Mouse (Mus musculus): ENCODE data around the gene Ago1. TPM values are rescaled to one million over a fixed set of nuclear protein-coding genes. Genes with fewer than 3 reads are reported as not detected.

The Ago1 gene
- total and polyA plus RNA-seq, 3 experiments = 6.9 to 29.0 (median 10.9) TPM

- no peak for DNase-seq (ENCODE audit: extremely low read depth)
- Histone ChIP-seq H3K9ac (ENCODE audit: insufficient read depth, low read depth) (no peak overlapping the region), H3K4me3 (replicated peaks in 1 of 3; ENCODE audit: low read depth in 2 of 3, low read length in 2 of 3, poor library complexity in 1 of 3) (no peak overlapping the region), H3K27ac (ENCODE audit: insufficient read depth, low read depth) (no peak overlapping the region), H3K4me2 (ENCODE audit: insufficient read depth, low read depth, poor library complexity, severe bottlenecking) (no peak overlapping the region), H3K36me3 (replicated peaks in 1 of 2; ENCODE audit: control insufficient read depth in 1 of 2, insufficient read depth in 1 of 2, low read length in 1 of 2) (peaks cover 34 to 78% of the 10 kb centered on the region in 2 experiments), H3K9me3 (replicated peaks; ENCODE audit: low read length) (no peaks in the 10 kb centered on the region), H3K79me2 (replicated peaks; ENCODE audit: control insufficient read depth, extremely low read depth, insufficient read depth, poor library complexity, severe bottlenecking) (no peaks in the 10 kb centered on the region), H3K27me3 (replicated peaks) (no peaks in the 10 kb centered on the region), H3K4me1 (ENCODE audit: control insufficient read depth in 1 of 2, insufficient read depth in 2 of 2) (no peaks in the 10 kb centered on the region)
- in situ Hi-C loops (cut with MboI; ENCODE audit: low pct_ligation_motif_present, low pct_unique_long_range_greater_than_20kb, low sequenced_read_pairs) (no loop called here), dilution Hi-C loops (cut with MboI; ENCODE audit: extremely low pct_ligation_motif_present, extremely low pct_unique_long_range_greater_than_20kb, low sequenced_read_pairs) (no loop called here)
- TF ChIP-seq ZNF384 (IDR thresholded peaks at IDR 0.05; ENCODE audit: low read depth, low read length) (no peak), MAZ (IDR thresholded peaks at IDR 0.05; ENCODE audit: low read depth, low read length) (no peak), UBTF (IDR thresholded peaks at IDR 0.05; ENCODE audit: low read depth, low read length) (no peak), BHLHE40 (IDR thresholded peaks at IDR 0.05; ENCODE audit: low read depth, low read length) (no peak), POLR2A (IDR thresholded peaks at IDR 0.05; ENCODE audit: low read depth, low read length) (no peak), MAFK (IDR thresholded peaks at IDR 0.05; ENCODE audit: insufficient replicate concordance, low read length) (no peak), RAD21 (IDR thresholded peaks at IDR 0.05; ENCODE audit: low read depth, low read length) (no peak)
Observed at GRCm38 (mm10) chr4:126447126-126447525, 21.3 kb downstream of the Ago1 start.

DNA sequence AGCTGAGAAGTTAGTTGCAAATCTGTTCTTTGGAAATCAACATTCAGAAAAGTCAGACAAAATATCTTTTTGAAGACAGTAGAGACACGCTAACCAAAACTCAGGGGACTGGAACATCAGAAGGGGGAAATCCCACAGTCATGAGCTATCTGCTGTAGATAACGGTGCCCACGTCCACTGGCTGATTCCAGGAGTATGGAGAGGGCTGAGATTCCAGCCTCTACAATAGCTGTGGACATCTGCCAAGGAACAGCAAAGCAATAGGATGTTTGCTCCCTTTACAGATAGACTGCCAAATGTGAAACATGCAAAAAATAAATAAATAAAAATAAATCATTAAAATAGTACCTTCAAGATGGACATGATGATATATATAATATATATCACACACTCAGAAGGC lies 23.9 kb downstream of the Ago1 start:
- no peak overlapping the region for H3K9ac ChIP-seq (ENCODE audit: insufficient read depth, low read depth)
- H3K36me3 ChIP-seq (replicated peaks in 1 of 2; ENCODE audit: control insufficient read depth in 1 of 2, insufficient read depth in 1 of 2, low read length in 1 of 2) = peaks cover 47 to 83% of the 10 kb centered on the region in 2 experiments
- H3K27ac ChIP-seq (ENCODE audit: insufficient read depth, low read depth) = no peak overlapping the region
- no peaks in the 10 kb centered on the region for H3K79me2 ChIP-seq (replicated peaks; ENCODE audit: control insufficient read depth, extremely low read depth, insufficient read depth, poor library complexity, severe bottlenecking)
- no peak for DNase-seq (ENCODE audit: extremely low read depth)
- H3K9me3 ChIP-seq (replicated peaks; ENCODE audit: low read length) = no peaks in the 10 kb centered on the region
- H3K27me3 ChIP-seq (replicated peaks) = no peaks in the 10 kb centered on the region
- TF ChIP-seq ZNF384 (IDR thresholded peaks at IDR 0.05; ENCODE audit: low read depth, low read length) = no peak
- TF ChIP-seq TCF12 (IDR thresholded peaks at IDR 0.05; ENCODE audit: low read depth, low read length) = no peak
- no peak for TF ChIP-seq SMC3 (IDR thresholded peaks at IDR 0.05; ENCODE audit: low read depth, low read length)
- TF ChIP-seq KAT2A (IDR thresholded peaks at IDR 0.05; ENCODE audit: insufficient replicate concordance, low read length) = no peak
- TF ChIP-seq RCOR1 (conservative IDR thresholded peaks at IDR 0.05; ENCODE audit: low read depth, low read length) = no peak
- no peak for TF ChIP-seq NELFE (IDR thresholded peaks at IDR 0.05; ENCODE audit: low read depth, low read length)
- no peak for TF ChIP-seq EP300 (IDR thresholded peaks at IDR 0.05; ENCODE audit: low read length)
- TF ChIP-seq TBP (conservative IDR thresholded peaks at IDR 0.05; ENCODE audit: low read depth, low read length) = no peak
- H3K4me2 ChIP-seq (ENCODE audit: insufficient read depth, low read depth, poor library complexity, severe bottlenecking) = no peak overlapping the region
- dilution Hi-C loops (cut with MboI; ENCODE audit: extremely low pct_ligation_motif_present, extremely low pct_unique_long_range_greater_than_20kb, low sequenced_read_pairs) (no loop called here), in situ Hi-C loops (cut with MboI; ENCODE audit: low pct_ligation_motif_present, low pct_unique_long_range_greater_than_20kb, low sequenced_read_pairs) (no loop called here)
- no peaks in the 10 kb centered on the region for H3K4me1 ChIP-seq (ENCODE audit: control insufficient read depth in 1 of 2, insufficient read depth in 2 of 2)
- no peak overlapping the region for H3K4me3 ChIP-seq (replicated peaks in 1 of 3; ENCODE audit: low read depth in 2 of 3, low read length in 2 of 3, poor library complexity in 1 of 3)

DNA sequence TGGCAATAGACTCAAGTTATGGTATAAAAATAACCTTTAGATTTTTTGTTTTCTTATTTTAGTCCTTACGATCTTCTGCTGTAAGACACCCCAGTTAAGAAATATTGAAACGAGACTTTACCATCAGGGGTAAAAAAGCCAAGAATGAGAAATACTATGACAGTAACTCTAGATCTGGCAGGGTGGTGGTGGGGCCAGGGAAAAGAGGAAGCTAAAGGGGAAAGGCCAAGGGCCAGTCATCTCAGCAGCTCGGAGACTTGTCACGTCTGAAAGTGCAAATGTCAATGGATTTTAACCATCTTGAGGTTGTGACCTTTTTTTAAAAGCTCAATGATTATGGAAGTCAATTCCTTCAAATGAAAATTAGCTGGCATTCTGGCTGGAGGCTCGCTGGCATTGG lies 30.1 kb downstream of the Ago1 start:
- Histone ChIP-seq H3K4me3 (replicated peaks in 1 of 3; ENCODE audit: low read depth in 2 of 3, low read length in 2 of 3, poor library complexity in 1 of 3) (no peak overlapping the region), H3K36me3 (replicated peaks in 1 of 2; ENCODE audit: control insufficient read depth in 1 of 2, insufficient read depth in 1 of 2, low read length in 1 of 2) (peaks cover 45 to 87% of the 10 kb centered on the region in 2 experiments), H3K79me2 (replicated peaks; ENCODE audit: control insufficient read depth, extremely low read depth, insufficient read depth, poor library complexity, severe bottlenecking) (no peaks in the 10 kb centered on the region; the same call in 1 of the 2 replicates), H3K27me3 (replicated peaks) (no peaks in the 10 kb centered on the region), H3K9me3 (replicated peaks; ENCODE audit: low read length) (no peaks in the 10 kb centered on the region), H3K4me2 (ENCODE audit: insufficient read depth, low read depth, poor library complexity, severe bottlenecking) (no peak overlapping the region), H3K4me1 (ENCODE audit: control insufficient read depth in 1 of 2, insufficient read depth in 2 of 2) (peaks cover 6 to 36% of the 10 kb centered on the region in 2 experiments), H3K27ac (ENCODE audit: insufficient read depth, low read depth) (no peak overlapping the region), H3K9ac (ENCODE audit: insufficient read depth, low read depth) (no peak overlapping the region)
- in situ Hi-C loops (cut with MboI; ENCODE audit: low pct_ligation_motif_present, low pct_unique_long_range_greater_than_20kb, low sequenced_read_pairs) = no loop called here
- dilution Hi-C loops (cut with MboI; ENCODE audit: extremely low pct_ligation_motif_present, extremely low pct_unique_long_range_greater_than_20kb, low sequenced_read_pairs) = no loop called here
- peak; percentile 43 for DNase-seq (ENCODE audit: extremely low read depth)
- no peak for TF ChIP-seq ZMIZ1 (IDR thresholded peaks at IDR 0.05; ENCODE audit: low read depth, low read length)
